Mouse (Mus musculus) monocyte, adult 59 days (primary cell): ENCODE results near the gene Cdc37l1. TPM values are rescaled to one million over a fixed set of nuclear protein-coding genes. Genes with fewer than 3 reads are reported as not detected.

ENCODE experiments used
- total RNA-seq, 2 experiments: library from RNA; stranded (reverse); gene quantifications; one replicate each; pipeline ENCODE4 v1.2.4; 2023

Cdc37l1 gene
- 10 to 100 TPM; 24.4 to 29.8 TPM for total RNA-seq

DNA sequence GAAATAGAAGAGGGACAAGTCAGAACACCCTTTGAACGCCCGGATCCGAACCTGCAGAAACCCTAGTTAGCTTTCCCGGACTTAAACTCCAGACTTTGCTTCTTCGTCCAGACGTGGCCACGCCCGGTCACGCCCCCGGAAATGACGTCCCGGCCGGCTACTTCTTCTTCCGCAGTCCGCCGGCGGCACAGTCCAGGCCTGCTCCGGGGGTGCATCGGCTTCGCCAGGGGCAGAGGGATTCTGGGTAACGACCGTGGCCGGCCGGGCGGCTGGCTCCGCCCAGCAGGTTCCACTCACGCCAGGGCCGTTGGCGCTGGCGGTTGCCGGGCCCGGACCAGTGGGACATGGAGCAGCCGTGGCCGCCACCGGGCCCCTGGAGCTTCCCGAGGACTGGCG, at the start of gene Cdc37l1:
Gene Cdc37l1, plus strand, starts transcription at position 159 of the 396 bp plus-strand sequence.

DNA sequence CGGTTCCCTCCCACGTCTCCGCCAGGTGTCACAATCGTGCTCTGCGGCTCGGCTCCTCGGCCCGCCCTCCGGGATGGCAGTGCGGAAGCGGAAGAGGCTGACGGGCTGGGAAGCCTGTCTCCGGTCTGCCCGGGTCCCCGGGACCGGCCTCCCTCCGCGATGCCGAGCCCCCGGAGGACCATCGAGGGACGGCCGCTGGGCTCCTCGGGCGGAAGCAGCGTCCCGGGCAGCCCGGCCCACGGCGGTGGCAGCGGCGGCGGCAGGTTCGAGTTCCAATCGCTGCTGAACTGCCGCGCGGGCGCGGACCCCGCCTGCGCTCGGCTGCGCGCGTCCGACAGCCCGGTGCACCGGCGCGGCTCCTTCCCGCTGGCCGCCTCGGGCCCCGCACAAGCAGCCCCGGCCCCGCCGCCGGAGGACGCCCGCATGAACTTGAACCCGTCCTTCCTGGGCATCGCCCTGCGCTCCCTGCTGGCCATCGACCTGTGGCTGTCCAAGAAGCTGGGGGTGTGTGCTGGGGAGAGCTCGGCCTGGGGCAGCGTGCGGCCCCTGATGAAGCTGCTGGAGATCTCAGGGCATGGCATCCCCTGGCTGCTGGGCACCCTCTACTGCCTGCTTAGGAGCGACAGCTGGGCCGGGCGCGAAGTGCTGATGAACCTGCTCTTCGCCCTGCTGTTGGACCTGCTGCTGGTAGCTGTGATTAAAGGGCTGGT, 26.2 kb upstream of the Cdc37l1 start, which contains the start of gene Plpp6:
Gene Plpp6, plus strand, starts transcription at position 112 of the 710 bp plus-strand sequence.

DNA sequence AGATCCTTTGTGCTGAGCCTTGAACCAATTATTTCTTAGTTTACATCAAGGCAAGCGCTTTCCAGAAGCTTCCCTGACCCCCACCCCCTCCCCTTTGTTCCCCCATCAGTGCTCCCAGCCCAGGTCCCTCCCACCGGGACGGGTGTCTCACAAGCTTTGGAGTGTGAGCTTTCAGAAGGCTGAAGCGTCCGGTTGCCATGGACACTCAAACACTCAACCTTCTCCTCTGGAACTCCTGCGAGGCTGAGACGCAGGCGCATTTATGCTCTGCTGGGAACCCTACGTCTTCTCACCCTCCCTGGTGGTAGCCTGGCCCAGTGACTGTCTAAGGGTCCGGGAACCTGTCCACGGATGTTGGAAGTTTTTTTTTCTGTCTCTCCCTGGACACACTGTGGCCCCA, 22.5 kb upstream of the Cdc37l1 start, which contains the start of gene 4430402I18Rik:
Gene 4430402I18Rik, minus strand, starts transcription at position 149 of the 400 bp plus-strand sequence.

DNA sequence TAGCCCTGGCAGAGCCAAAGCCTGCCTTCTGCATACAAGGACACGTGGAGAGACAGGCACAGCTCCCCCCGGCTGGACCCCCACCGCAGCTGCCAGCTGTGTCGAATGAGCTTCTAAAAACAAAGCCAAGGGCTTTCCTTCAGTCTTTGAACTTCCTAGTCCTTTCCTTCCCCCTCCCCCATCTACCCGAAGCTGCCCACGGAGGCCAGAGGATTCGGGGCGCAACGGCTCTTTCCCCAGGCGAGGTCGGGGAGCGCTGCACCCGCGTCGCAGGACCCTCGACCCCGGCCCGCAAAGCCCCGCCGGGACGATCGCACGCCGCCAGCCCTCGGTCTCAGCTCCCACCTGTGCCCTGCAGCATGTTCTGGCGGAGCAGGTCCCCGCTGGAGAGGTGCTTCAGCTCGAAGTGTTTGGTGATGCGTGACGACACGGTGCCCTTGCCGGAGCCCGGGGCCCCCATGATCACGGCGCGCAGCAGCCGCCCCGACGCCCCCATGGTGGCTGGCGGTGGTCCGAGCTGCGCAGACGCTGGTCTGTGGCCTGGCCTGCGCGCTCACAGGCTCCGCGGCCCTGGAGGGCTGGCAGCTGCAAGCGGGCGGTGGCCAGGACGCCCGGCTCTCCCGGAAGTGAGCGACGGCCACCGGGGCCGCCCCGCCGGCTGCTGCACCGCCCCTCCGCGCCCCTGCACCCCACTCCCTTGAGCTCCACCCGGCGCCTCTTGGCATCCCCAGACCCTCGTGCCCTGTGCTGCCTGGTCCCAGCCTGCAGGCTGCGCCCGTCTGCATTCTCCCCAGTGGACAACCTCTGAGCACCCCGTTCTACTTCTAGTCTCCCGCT, 57.4 kb downstream of the Cdc37l1 start, which contains the start of gene Ak3:
Gene Ak3, minus strand, starts transcription at position 628 of the 837 bp plus-strand sequence.

Other genes with a start within 250 kb of the Cdc37l1 start
- not detected for gene Slc1a1, start 155.3 kb upstream of the Cdc37l1 start, total RNA-seq
- 1 to 10 TPM; 8.5 to 9.0 TPM for gene Plpp6, start 26.4 kb upstream of the Cdc37l1 start, total RNA-seq
- not detected for gene 4430402I18Rik, start 22.6 kb upstream of the Cdc37l1 start, total RNA-seq
- gene Ak3, start 57.6 kb downstream of the Cdc37l1 start, total RNA-seq = 10 to 100 TPM; 21.3 to 26.0 TPM
- 10 to 100 TPM in 1 of 2 experiments, 1 to 10 TPM in 1; 9.2 to 11.5 TPM for gene Rcl1, start 111.0 kb downstream of the Cdc37l1 start, total RNA-seq